Mouse (Mus musculus) ovary, postnatal 36 days (tissue): ENCODE measurements around the gene Grb10.
A peak's percentile ranks its signal among the peaks of the same experiment; 100 is the strongest.

ENCODE experiments used
- DNase-seq: peaks from one replicate; pipeline ENCODE4 v3.0.0; 2022; ENCODE audit warnings: low spot score, mixed read lengths

Gene Grb10

DNA sequence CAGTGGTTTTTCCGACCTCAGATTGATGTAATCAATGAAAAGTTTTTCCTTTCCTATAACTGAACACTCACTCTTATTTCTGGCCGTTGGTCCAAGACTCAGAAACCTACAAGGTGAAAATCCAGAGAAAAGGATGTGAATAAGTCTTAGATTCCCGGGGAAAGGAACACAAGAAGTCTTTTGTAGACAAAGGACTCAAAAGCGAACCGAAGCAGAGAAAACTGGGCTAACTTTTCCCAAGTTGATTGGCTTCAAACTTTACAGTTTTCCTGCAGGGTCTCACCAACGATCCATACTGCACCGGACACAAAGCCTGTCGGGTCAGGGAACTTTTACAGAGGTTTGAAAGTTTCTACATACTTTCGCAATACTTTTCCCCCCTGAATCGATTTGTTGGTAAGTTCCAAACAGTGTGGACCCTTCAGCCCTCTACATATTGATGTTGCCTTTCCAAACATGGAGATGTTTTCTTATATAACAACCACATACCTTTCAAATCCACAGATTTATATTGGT, at the start of gene Grb10:
Gene Grb10 (minus strand): TSS at position 214 of the 516 bp plus-strand sequence.
- no peak for DNase-seq

DNA sequence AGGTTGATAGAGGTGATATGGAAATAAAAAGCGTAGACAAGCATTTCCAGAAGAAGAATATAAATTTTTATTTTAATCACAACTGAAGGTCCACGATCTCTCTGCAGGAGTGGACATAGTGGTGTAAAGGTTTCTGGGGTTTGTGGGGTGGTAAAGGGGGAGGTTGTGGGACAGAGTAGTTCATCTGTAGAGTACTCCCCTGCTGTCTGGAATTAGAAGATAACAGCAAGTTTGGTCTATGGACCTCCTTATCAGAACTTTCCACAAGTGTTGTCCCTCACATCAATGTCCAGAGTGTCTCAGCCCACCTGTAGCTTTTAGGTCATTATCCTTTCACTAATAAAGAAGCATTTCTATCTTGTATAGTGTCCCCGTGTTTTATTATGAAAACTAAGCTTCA, 43.2 kb upstream of the Grb10 start:
- no peak for DNase-seq

DNA sequence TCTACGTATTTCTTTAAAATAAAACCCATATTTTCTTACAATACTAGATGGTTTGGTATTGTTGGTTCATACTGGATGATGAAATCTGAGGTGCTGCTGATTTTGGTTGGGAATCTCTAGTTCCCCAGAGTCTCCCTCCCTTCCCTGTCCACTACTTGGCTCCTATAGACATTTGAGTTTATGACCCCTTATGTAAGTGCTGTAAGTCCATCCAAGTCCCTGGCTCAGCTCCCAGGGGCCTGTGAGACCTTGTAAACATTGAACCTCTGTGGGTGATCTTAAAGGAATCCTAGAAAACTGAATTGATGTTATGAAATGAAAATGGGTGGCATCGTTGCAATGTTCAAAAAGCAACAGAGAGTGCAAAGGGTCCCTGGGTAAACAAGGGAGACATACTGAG, 40.7 kb upstream of the Grb10 start:
- peak; percentile 8 for DNase-seq

DNA sequence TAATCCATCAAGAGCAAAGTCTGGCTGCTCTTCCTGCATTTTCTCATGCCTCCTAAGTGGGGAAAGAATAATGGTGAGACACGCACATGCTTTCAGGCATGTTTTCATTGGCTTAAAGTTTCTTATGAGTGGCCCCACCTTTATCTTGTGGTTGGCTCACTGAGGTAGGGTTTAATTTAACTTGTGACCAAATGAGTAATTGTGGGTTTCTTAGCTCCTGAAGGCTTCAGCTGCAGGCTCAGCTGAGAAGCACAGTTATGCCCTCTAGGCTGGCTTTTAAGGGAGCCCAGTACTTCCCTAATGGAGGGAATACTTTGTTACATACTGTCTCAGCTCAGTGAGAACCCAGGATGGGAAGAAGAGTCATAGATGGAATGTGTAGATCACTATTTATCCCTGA, 37.0 kb upstream of the Grb10 start:
- DNase-seq: no peak

DNA sequence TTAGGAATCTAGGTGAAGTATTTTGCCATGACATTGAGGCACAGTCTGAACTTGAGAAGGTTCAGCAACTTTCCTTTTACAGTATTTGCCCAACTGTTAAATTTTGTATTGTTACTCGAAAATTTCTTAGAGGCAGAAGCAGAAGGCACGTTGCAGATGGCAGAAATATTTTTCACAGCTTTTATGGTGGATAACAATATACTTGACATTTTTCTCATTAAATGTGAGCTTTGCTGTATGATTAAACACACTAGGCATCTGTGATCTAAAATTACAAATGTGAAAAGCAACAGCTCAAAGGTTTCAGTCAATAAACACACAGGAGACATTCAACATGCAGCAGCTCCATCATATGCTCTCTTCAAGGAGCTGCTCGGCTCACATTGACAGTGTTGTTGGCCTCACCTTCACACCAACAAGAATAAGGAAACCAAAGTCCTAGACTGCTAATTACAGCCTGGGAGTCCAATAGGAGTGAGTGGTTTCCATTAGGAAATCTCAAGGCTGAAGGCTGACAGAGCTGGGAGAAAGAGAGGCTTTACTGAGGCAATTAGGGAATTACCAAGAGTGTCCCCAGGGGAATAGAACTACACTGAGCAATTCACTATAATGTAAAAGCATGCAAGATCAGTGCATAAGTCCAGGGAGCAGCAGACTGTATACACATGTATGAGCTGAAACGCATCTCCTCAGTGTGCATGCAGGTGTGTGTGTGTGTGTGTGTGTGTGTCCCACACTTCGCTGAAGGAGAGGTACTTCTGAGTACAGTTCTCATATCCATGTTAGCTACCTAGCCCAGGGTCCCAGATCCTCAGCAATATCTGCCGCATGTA, 35.1 kb upstream of the Grb10 start:
- no peak for DNase-seq

DNA sequence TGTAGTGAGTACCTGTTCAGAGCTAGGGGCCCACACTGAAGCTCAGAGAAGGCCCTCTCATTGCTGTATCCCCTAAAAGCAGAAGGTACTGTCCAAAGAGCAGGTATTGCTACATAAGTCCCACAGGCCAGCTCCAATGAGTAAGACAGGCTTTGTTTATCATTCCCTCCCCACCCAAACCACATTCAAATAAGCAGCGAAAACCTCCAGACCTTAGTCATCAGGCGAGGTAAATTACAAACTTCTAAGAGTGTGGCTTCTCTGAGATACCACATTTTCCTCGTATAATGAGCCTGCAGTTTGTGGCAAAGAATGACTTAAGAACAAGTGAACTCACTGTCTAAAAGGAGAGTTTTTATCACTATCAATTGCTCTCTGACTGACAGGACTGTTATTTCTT, 33.8 kb upstream of the Grb10 start:
- DNase-seq: no peak

DNA sequence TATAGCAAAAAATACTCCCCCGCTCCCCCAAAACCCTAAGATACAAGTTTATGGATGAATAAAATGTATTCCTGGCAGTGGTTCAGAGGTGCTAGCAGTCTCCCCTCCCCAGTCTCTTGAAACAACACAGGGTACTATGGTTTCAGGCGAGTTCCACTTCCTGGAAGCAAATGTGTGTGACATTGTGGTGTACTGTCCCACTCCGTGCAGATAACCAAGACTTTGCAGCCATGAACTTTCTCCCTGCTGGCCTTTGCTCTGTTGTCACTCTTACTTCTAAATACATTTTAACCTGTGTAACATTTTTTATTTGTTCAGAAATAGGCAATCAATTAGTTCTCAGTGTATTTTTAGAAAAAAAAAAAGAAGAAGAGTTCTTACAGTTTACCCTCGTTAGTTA, 20.5 kb upstream of the Grb10 start:
- no peak for DNase-seq

DNA sequence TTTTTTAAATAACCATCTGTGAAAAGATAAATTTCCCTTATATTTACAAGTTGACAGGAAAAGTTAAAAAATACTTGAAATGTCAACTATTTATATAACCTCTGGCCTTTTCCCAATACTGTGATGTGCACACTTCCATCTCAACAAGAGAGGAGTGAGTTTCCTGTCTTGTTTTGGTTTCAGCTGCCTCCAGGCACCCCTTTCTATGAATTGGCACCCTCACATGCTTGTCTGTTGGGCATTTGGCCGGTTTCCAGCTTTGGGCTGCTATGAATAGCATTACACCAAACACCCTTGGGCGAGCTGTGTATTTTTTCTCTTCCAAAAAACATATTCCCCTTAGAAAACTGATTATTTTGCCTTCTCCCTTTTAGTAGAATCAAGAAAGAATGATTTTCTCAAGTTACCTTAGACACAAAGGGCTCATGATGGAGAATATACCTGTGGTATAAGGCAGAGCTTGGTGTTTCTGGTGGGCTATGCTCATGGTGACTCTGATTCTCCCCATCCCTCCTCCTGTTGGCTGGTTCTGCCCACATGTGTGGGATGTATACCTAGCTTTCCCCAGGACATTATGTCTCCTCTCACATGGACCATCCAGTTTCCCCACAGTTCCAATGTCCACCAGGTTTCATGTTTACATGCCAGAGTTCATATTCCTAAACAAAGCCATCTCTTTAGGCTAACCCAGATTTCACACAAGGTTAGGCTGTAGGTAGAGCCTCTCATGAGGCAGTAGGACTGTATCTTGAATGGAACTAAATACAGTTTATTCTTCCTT, 10.3 kb upstream of the Grb10 start:
- no peak for DNase-seq

DNA sequence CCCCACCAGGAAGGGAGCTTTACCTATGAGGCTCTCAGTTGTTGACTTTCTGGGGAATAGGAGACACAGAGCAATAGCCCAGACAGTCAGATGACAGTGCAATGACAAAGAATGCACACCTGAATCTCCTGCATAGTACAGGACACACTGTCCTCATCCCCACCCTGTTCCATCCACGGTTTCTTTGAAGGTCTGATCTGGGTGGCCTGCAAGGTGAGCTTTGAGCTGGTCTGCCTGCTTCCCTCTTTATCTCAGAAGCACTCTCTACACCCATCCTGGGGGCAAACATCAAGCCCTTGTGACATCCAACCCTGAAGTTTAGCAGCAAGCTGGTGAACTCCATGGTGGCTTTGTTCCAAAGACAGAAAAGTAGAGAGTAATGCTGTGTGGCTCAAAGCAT, 9.7 kb upstream of the Grb10 start:
- DNase-seq: no peak

DNA sequence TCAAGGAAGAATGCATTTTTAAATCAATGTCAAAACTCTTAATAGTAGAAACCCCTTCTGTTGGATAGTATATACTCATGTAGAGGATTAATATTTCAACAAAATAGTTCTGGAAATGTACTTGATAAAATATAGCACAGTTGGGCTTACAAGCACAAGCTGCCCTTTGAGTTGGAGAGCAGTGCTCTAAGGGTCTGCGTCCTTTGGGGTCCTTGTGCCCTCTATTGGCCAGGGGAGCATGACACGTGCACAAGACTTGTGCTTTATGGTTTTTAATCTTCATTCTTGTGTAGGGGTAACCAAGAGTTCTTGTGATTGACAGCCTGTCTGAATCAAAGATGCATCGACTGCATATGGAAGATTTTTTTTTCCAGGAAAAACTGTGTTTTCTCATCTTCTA, 5.8 kb upstream of the Grb10 start:
- no peak for DNase-seq

DNA sequence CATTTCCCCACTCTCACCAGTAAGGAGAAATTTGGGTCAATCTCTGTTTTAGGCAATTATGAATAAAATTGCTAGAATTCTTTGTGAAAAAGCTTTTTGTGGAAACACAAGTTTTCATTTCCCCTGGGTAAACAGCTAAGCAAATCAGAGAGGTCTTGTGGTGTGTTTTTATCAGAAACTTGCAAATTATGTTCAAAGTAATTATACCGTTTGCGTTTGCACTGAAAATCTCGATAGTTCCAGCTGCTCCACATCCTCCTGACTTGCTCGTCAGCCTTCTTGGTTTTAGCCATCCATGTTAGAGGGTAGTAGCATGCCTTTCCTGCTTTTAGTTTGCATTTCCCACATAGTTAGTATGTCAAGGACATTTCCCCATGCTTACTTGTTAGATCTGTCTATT, 3.3 kb upstream of the Grb10 start:
- DNase-seq: no peak

DNA sequence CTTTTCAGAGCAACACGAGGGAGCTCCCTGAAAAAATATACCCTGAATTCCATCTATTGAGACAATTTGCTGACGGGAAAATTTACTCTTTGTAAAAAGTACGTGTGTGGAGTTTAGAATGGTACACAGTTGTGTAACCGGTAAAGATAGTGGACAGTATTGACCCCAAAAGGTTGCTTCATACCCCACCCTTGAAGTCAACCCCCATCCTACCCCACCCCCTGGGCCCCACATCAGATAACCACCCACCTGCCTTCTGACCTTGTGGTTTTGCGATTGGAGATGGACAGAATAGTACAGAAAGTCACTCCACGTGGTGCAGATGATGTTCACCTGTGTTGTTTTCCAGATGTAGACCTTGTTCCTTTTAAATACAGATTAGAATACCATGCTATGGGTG, 2.9 kb upstream of the Grb10 start:
- no peak for DNase-seq

DNA sequence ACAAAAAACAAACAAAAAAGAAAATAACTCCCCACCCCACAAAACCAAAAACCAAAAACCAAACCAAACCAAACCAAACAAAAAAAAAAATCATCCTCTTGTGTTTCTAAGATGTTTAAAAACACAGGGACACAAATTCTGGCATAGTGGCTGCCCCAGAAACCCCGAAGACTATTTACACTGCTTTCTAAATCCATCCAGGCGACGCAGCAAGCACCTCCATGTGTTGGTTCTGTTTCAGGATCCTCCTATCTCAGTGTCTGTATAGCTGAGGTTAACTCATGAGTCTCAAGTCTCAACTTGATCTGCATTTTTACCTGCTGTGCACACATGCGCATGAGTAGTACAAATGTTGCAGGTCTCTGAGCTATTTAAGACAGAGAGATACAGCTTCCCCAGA, 1.9 kb upstream of the Grb10 start:
- DNase-seq: no peak

DNA sequence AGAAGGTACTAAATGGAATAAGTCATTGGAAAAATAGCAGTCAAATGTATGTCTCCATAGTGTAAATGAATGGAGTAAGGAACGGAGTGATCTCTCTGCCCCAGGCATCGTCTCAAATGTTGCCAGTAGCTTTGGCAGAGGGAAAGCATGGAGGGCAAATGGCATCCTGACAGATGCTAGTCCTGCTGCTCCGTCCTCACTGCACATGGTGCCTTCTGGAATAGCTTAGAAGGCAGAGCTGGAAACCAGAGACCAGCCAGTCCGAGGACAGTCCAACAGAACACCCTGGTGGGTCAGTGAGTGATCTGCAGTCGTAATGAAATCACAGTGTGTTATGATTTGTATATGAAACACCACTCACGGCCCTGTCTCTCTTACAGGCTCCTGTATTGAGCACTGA, 1.3 kb upstream of the Grb10 start:
- no peak for DNase-seq

DNA sequence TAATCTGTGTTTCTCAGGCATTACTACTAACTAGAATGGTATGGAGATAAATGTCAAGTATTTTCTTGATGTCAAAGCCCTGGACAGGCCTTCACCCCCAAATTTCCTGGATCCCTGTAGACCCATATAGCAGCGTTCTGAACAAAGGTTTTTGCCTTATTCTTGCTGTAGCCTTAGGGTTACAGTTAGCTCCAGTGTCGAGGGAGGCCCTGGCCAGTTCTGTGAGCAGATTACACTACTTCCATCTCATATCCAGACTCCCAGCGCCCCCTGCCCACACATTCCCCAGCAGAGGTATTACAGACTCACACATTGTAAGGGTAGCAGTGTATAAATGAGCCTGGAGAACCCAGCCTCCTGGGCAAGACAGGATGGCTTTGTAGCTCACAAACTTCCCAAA, 615 bp upstream of the Grb10 start:
- DNase-seq: no peak

DNA sequence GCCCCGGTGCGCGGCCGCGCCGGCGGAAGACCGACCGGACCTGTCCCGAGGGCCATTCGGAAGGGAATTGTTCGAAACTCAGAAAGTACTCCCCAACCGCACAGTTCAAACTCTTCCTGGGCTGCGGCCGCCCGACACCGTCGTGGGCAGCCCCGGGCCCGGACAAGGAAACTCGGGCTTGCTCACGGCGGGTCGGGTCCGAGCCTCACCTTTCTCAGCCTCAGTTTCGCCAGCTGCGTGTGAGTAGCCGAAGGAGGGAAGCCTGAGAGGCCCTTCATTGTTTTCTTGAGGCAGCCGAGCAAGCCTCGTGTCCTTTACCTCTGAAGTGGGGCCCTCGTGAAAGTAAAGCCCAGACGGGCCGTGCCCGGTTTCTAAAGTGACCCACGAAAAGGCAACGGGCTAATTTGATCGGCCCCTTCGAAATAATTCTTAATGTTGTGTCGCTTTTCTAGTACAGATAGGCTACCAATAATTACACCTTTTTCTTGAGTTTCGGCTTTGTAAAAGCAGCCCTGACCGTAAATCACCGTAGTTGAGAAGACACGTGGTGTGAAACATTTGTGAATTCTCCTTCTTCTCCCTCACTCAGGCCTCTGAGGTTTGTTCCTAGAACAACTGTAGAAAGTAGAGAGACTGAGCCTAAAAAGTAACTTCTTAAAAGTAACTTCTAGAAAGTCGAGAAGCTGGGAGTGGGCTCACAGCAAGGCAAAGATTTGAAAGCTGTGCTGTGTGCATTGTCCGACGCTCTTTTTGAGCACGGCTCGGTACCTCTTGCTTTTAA, 604 bp downstream of the Grb10 start:
- DNase-seq: no peak

DNA sequence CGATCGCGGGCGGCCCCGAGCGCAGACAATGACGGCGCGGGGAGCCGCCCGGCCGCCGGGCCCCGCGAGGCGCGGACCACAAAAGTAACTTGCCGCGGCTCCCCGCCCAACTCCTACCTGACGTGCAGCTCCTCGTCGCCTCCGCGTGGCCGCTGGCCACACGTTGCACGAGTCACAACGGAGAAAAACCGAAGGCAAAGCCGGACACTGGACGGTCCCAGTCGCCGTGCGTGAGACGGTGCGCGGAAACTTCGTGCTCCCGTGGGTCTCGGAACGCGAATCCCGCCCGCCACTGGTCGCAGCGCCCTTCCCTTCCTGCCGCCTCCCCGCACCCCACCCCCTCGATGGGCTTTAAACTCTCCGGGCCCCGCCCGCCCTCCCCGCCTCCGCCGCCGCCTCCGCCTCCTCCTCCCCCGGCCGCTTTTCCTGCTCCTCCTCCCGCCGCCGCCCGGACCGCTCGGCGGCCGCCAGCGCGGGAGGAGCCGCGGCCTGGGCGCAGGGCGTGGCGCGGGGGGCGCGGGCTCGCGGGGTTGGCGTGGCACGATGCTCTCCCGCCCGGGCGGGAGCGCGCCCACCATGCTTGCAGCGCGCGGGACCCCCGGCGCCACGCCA, 1.3 kb downstream of the Grb10 start:
- DNase-seq: peak; percentile 51

DNA sequence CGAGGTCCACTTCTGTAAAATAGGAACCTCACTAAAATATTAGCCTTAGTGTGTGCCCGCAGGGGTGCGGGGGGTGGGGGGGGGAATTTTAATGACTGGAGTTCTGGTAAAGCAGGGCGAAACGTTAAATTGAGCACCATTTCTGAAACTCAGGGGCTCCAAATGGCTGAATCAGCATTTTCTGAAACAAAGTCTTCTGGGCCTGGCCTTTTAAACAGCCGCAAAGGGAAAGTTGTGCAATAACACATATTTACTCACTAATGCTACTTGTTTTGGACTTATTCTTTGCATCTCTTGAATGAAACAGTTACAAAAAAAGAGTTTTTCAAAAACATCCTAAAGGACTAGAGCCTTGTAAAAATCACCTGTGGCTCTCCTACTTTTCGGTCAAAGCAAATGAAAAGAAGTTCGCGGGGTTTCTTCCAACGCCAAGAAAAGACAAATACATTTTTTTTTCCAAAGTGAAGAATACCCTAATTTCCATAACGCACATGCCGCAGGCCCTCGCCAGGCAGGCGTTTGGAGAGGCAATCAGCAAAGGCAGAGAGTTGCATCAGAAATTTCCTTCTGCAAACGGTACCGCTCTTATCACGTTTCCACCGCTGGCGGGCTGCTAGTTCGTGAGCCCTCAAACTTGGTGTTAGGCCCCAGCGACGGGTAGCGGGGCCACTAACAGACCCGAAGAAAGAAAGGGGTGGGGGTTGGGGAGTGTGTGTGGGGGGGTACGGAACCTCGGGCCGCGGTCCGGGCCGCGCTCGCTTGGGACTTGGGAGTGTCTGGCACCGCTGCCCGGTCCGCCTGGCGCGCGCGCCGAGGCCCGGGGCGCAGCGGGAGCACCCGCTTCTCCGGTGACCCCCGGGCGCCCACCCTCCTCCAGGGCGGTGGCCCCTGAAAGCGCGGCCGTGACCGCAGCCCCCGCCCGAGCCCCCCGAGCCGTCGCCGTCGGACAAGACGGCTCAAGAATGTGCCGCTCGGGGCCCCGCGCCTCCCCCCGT, 2.3 kb downstream of the Grb10 start:
- DNase-seq: no peak

DNA sequence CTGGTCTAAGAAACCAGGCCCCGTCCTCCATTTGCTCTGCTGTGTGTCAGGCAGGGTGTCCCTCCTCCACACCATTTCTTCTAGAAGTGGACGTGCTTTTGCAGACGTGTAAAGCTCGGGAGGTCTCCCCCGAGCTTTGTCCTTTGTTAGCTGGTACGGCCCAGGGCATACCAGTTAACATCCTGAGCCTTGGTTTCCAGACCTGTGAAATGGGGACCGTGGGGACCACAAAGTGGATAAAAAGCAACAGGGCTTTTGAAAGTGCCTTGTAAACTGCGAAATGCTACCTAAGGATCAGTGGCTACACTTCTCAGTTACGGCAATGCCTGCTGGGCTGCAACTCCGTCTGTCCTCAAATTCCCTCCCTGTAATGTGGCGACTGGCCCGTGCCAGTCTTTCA, 3.2 kb downstream of the Grb10 start:
- DNase-seq: no peak

DNA sequence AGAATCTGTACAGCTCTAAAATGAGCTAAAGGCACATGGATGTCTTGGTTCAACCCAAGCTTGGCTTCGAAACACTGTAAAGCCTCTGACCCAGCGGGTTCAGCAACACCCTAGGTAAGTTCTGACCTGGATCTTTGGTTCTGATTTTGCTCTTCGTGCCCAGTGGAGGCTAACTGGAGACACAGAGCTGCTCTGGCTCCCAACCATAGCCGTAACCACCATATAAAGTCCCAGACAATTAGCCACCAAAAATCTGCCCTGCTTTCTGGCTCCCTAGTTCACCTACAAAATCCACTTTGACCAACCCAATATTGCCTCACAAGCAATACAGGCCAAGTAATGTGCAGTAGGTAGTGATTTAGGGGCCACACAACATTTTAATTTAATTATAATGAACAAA, 3.7 kb downstream of the Grb10 start:
- DNase-seq: no peak

DNA sequence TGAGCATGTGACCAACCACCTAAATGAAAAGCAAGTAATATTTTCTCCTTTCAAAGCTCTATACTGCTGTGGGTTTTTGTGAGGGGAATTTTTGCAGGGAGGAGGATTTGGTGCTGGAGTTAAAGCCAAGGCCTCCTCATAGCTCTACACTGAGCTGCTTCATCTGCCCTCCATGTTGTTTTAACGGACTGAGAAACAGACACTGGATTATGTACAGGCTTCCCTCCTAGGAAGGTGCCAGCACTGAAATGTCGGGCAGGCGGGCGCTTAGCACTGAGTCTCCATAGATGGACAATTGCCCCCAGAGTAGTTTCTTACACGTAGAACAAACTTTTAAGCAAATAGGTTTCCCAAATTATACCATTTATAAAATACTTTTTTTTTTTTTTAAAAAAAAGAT, 4.1 kb downstream of the Grb10 start:
- DNase-seq: no peak
